Mouse (Mus musculus) bone marrow macrophage, adult 2 months (primary cell): ENCODE measurements at regions not wholly inside any gene's neighbourhood (a gene's known extent, or its start where the extent isn't known, plus 50 kb on each side); places are given as distances from the start of the nearest gene placed in this dataset.

ENCODE experiments used
- CTCF ChIP-seq: IDR thresholded peaks from 2 replicates; pipeline ENCODE4 v1.5.1; 2012; ENCODE audit warnings: low read depth, mild to moderate bottlenecking, low read length, moderate library complexity
- POLR2A ChIP-seq: IDR thresholded peaks from 2 replicates; pipeline ENCODE4 v1.6.1; 2012; ENCODE audit warnings: mild to moderate bottlenecking, low read depth, low read length, borderline replicate concordance

- TF ChIP-seq CTCF (no peak), POLR2A (no peak)
Observed at GRCm38 (mm10) chr5:37962513-37962912, 76.0 kb upstream of the Stx18 start.
